Mouse (Mus musculus): ENCODE data around the gene Gpatch8. TPM values are rescaled to one million over a fixed set of nuclear protein-coding genes. Genes with fewer than 3 reads are reported as not detected.

The Gpatch8 gene
- polyA plus RNA-seq (2014; fragmentation: Nextera tagmentation; extraction: Ambion mirVana): 36.1 and 41.2 TPM in 2 replicates

- peak within 1 kb of the TSS; percentile 100 for H3K4me3 ChIP-seq (ENCODE audit: low read depth, low read length)
- ATAC-seq (ENCODE audit: low read depth) (peak; percentile 97), DNase-seq (ENCODE audit: low spot score) (peak; percentile 99)
- H3K27ac ChIP-seq (replicated peaks; ENCODE audit: low read depth, low read length): peak within 1 kb of the TSS; percentile 96
- under 1% methylated on average over 29 of the region's 55 CpGs for WGBS
- peaks cover 14% of the 10 kb centered on the region for H3K4me1 ChIP-seq (ENCODE audit: control insufficient read depth, insufficient read depth, low read length)
- H3K27me3 ChIP-seq (replicated peaks; ENCODE audit: control insufficient read depth, insufficient read depth, low read length): no peaks in the 10 kb centered on the region
- peak within 1 kb of the TSS; percentile 86 for H3K4me2 ChIP-seq (ENCODE audit: low read depth, low read length)
- 0 out of 2 replicates have a peak, but pooled peaks cover 4% of the 10 kb centered on the region for H3K36me3 ChIP-seq (ENCODE audit: control insufficient read depth, insufficient read depth, low read length)
- H3K9me3 ChIP-seq (ENCODE audit: control insufficient read depth, low read length): no peaks in the 10 kb centered on the region
- H3K9ac ChIP-seq (ENCODE audit: low read depth, low read length): peak within 1 kb of the TSS; percentile 96
These were observed at the start of gene Gpatch8 for GRCm38 (mm10) chr11:102556031-102556715. Gpatch8 (minus strand) TSS chr11:102556392.

GRCm38 (mm10) chr11:102604777-102605552 is 48.8 kb upstream of the Gpatch8 start:
- Histone ChIP-seq H3K4me2 (ENCODE audit: low read depth, low read length) (peak overlapping the region; percentile 68), H3K9ac (ENCODE audit: low read depth, low read length) (peak overlapping the region; percentile 98), H3K36me3 (ENCODE audit: control insufficient read depth, insufficient read depth, low read length) (peaks cover 13% of the 10 kb centered on the region), H3K4me3 (ENCODE audit: low read depth, low read length) (peak overlapping the region; percentile 93), H3K27ac (replicated peaks; ENCODE audit: low read depth, low read length) (peak overlapping the region; percentile 100), H3K4me1 (ENCODE audit: control insufficient read depth, insufficient read depth, low read length) (peaks cover 24% of the 10 kb centered on the region), H3K27me3 (replicated peaks; ENCODE audit: control insufficient read depth, insufficient read depth, low read length) (no peaks in the 10 kb centered on the region), H3K9me3 (ENCODE audit: control insufficient read depth, low read length) (no peaks in the 10 kb centered on the region)
- ATAC-seq (ENCODE audit: low read depth) (0 out of 2 replicates have a peak, but pooled peaks have one; percentile 3), DNase-seq (ENCODE audit: low spot score) (no peak)
- WGBS: 2% methylated on average over 33 of the region's 74 CpGs

- under 1% methylated on average over 16 of the region's 31 CpGs for WGBS
- H3K9me3 ChIP-seq (ENCODE audit: control insufficient read depth, low read length): no peaks in the 10 kb centered on the region
- H3K4me2 ChIP-seq (ENCODE audit: low read depth, low read length): peak within 1 kb of the TSS; percentile 68
- peaks cover 10% of the 10 kb centered on the region for H3K36me3 ChIP-seq (ENCODE audit: control insufficient read depth, insufficient read depth, low read length)
- DNase-seq (ENCODE audit: low spot score) (peak; percentile 100), ATAC-seq (ENCODE audit: low read depth) (peak; percentile 94)
- H3K4me1 ChIP-seq (ENCODE audit: control insufficient read depth, insufficient read depth, low read length): peaks cover 15% of the 10 kb centered on the region
- H3K9ac ChIP-seq (ENCODE audit: low read depth, low read length): peak within 1 kb of the TSS; percentile 98
- H3K27me3 ChIP-seq (replicated peaks; ENCODE audit: control insufficient read depth, insufficient read depth, low read length): no peaks in the 10 kb centered on the region
- peak within 1 kb of the TSS; percentile 93 for H3K4me3 ChIP-seq (ENCODE audit: low read depth, low read length)
- peak within 1 kb of the TSS; percentile 100 for H3K27ac ChIP-seq (replicated peaks; ENCODE audit: low read depth, low read length)
These were observed 47.9 kb upstream of the Gpatch8 start, which contains the start of gene Fzd2 for GRCm38 (mm10) chr11:102604010-102604584. Fzd2 (plus strand) TSS chr11:102604396.

GRCm38 (mm10) chr11:102603496-102603850 is 47.3 kb upstream of the Gpatch8 start:
- peak overlapping the region; percentile 68 for H3K4me2 ChIP-seq (ENCODE audit: low read depth, low read length)
- H3K27me3 ChIP-seq (replicated peaks; ENCODE audit: control insufficient read depth, insufficient read depth, low read length): no peaks in the 10 kb centered on the region
- H3K4me1 ChIP-seq (ENCODE audit: control insufficient read depth, insufficient read depth, low read length): peaks cover 9% of the 10 kb centered on the region
- H3K27ac ChIP-seq (replicated peaks; ENCODE audit: low read depth, low read length): peak overlapping the region; percentile 100
- no peaks in the 10 kb centered on the region for H3K9me3 ChIP-seq (ENCODE audit: control insufficient read depth, low read length)
- peak; percentile 95 for DNase-seq (ENCODE audit: low spot score)
- peaks cover 10% of the 10 kb centered on the region for H3K36me3 ChIP-seq (ENCODE audit: control insufficient read depth, insufficient read depth, low read length)
- H3K9ac ChIP-seq (ENCODE audit: low read depth, low read length): peak overlapping the region; percentile 98
- peak; percentile 55 for ATAC-seq (ENCODE audit: low read depth)
- WGBS: 3% methylated on average over 10 of the region's 10 CpGs
- H3K4me3 ChIP-seq (ENCODE audit: low read depth, low read length): peak overlapping the region; percentile 93

- H3K36me3 ChIP-seq (ENCODE audit: control insufficient read depth, insufficient read depth, low read length): peaks cover 10% of the 10 kb centered on the region
- no peaks in the 10 kb centered on the region for H3K27me3 ChIP-seq (replicated peaks; ENCODE audit: control insufficient read depth, insufficient read depth, low read length)
- peak overlapping the region; percentile 98 for H3K9ac ChIP-seq (ENCODE audit: low read depth, low read length)
- H3K4me3 ChIP-seq (ENCODE audit: low read depth, low read length): peak overlapping the region; percentile 93
- H3K9me3 ChIP-seq (ENCODE audit: control insufficient read depth, low read length): no peaks in the 10 kb centered on the region
- H3K27ac ChIP-seq (replicated peaks; ENCODE audit: low read depth, low read length): peak overlapping the region; percentile 100
- DNase-seq (ENCODE audit: low spot score) (peak; percentile 94), ATAC-seq (ENCODE audit: low read depth) (no peak)
- H3K4me2 ChIP-seq (ENCODE audit: low read depth, low read length): peak overlapping the region; percentile 68
- WGBS: 3% methylated on average over 13 of the region's 13 CpGs
- H3K4me1 ChIP-seq (ENCODE audit: control insufficient read depth, insufficient read depth, low read length): peaks cover 6% of the 10 kb centered on the region
These were observed 46.8 kb upstream of the Gpatch8 start for GRCm38 (mm10) chr11:102602816-102603495.

GRCm38 (mm10) chr11:102599912-102600311 is 43.7 kb upstream of the Gpatch8 start:
- WGBS: 95% methylated on average over 3 of the region's 3 CpGs
- DNase-seq (ENCODE audit: low spot score) (no peak), ATAC-seq (ENCODE audit: low read depth) (no peak)
- Histone ChIP-seq H3K27ac (replicated peaks; ENCODE audit: low read depth, low read length) (no peak overlapping the region), H3K4me3 (ENCODE audit: low read depth, low read length) (no peak overlapping the region), H3K27me3 (replicated peaks; ENCODE audit: control insufficient read depth, insufficient read depth, low read length) (no peaks in the 10 kb centered on the region), H3K4me2 (ENCODE audit: low read depth, low read length) (no peak overlapping the region), H3K36me3 (ENCODE audit: control insufficient read depth, insufficient read depth, low read length) (no peaks in the 10 kb centered on the region), H3K9ac (ENCODE audit: low read depth, low read length) (no peak overlapping the region), H3K4me1 (ENCODE audit: control insufficient read depth, insufficient read depth, low read length) (peaks cover 25% of the 10 kb centered on the region), H3K9me3 (ENCODE audit: control insufficient read depth, low read length) (no peaks in the 10 kb centered on the region)

GRCm38 (mm10) chr11:102595341-102595820 is 39.2 kb upstream of the Gpatch8 start:
- 4% methylated on average over 3 of the region's 4 CpGs for WGBS
- 0 out of 2 replicates have a peak overlapping the region, but pooled peaks have one; percentile 8 for H3K4me3 ChIP-seq (ENCODE audit: low read depth, low read length)
- peaks cover 25% of the 10 kb centered on the region for H3K4me1 ChIP-seq (ENCODE audit: control insufficient read depth, insufficient read depth, low read length)
- peak overlapping the region; percentile 38 for H3K4me2 ChIP-seq (ENCODE audit: low read depth, low read length)
- no peaks in the 10 kb centered on the region for H3K36me3 ChIP-seq (ENCODE audit: control insufficient read depth, insufficient read depth, low read length)
- H3K9me3 ChIP-seq (ENCODE audit: control insufficient read depth, low read length): no peaks in the 10 kb centered on the region
- DNase-seq (ENCODE audit: low spot score) (peak; percentile 96), ATAC-seq (ENCODE audit: low read depth) (peak; percentile 93)
- H3K27me3 ChIP-seq (replicated peaks; ENCODE audit: control insufficient read depth, insufficient read depth, low read length): no peaks in the 10 kb centered on the region
- peak overlapping the region; percentile 97 for H3K27ac ChIP-seq (replicated peaks; ENCODE audit: low read depth, low read length)
- H3K9ac ChIP-seq (ENCODE audit: low read depth, low read length): peak overlapping the region; percentile 38

- Histone ChIP-seq H3K4me3 (ENCODE audit: low read depth, low read length) (no peak overlapping the region), H3K27me3 (replicated peaks; ENCODE audit: control insufficient read depth, insufficient read depth, low read length) (no peaks in the 10 kb centered on the region), H3K27ac (replicated peaks; ENCODE audit: low read depth, low read length) (no peak overlapping the region), H3K36me3 (ENCODE audit: control insufficient read depth, insufficient read depth, low read length) (no peaks in the 10 kb centered on the region), H3K4me1 (ENCODE audit: control insufficient read depth, insufficient read depth, low read length) (peaks cover 4% of the 10 kb centered on the region; the same call in 1 of the 2 replicates), H3K9me3 (ENCODE audit: control insufficient read depth, low read length) (no peaks in the 10 kb centered on the region; the same call in 1 of the 2 replicates), H3K4me2 (ENCODE audit: low read depth, low read length) (no peak overlapping the region), H3K9ac (ENCODE audit: low read depth, low read length) (no peak overlapping the region)
- 71% methylated on average over 3 of the region's 3 CpGs for WGBS
- DNase-seq (ENCODE audit: low spot score) (no peak), ATAC-seq (ENCODE audit: low read depth) (no peak)
These were observed 31.4 kb upstream of the Gpatch8 start for GRCm38 (mm10) chr11:102587554-102587953.
